Mouse (Mus musculus) left cerebral cortex, adult 18-20 months (tissue): ENCODE results near the gene Clk4. TPM values are rescaled to one million over a fixed set of nuclear protein-coding genes. Genes with fewer than 3 reads are reported as not detected.

ENCODE experiments used
- DNase-seq, 2 experiments: peaks; one replicate each; pipeline ENCODE4 v3.0.0; 2021 to 2022; ENCODE audit warnings: low spot score in 2 of 2, mixed read lengths in 1 of 2
- long read RNA-seq, 2 experiments: library from polyadenylated mRNA; stranded (forward); transcript quantifications; one replicate each; pipeline ENCODE4 v2.0.0; 2021
- total RNA-seq, 2 experiments: library from RNA; stranded (reverse); gene quantifications; 2 replicates each; pipeline ENCODE4 v1.2.3; 2021

Clk4 gene
- 100 to 1,000 TPM; 105 to 112 TPM for total RNA-seq
- long read RNA-seq, experiment 1, transcript Clk4-201 (13 exons, 1,949 nt): major isoform, 11 of 93 reads
- long read RNA-seq, experiment 1, partial matches to known transcripts: 7 of 93 reads
- long read RNA-seq, experiment 1, other reads (novel, unspliced or antisense): 68 of 93 reads
- long read RNA-seq, experiment 2, transcript Clk4-201 (13 exons, 1,949 nt): major isoform, 8 of 47 reads
- long read RNA-seq, experiment 2, partial matches to known transcripts: 4 of 47 reads
- long read RNA-seq, experiment 2, other reads (novel, unspliced or antisense): 32 of 47 reads

- no peak for DNase-seq
Measured at GRCm38 (mm10) chr11:51261680-51262219, at the start of gene Clk4. TSS of gene Clk4 (plus strand) at chr11:51261730.

- no peak for DNase-seq
Measured at GRCm38 (mm10) chr11:51214021-51214420, 47.5 kb upstream of the Clk4 start.

DNA sequence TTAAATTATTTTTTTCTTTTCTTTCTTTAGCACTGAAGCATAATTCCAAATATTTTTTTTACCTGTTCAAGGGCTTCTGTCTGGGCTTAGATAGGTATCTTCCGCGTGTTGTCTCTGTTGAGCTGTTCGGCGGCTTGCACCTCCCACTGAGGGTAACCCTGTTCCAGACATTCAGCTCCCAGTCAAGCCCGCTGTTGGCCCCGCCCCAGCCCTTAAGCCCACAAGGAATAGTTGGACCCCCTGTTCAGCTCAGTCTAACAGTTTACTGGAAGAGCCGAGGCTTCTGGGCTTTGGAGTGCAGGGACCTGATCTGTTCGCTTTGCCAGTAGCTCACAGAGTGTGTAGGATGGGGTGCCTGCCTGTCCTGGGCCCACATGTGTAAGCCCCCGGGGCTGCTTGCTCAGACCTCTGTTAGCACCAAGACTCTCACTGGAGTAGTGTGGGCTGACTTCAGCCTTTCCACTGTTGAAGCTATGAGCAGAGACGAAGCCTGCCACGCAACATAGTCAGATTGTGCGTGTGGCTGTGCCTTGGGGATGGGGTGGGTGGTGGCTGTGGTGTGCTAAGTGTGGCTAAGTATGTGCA is 42.0 kb upstream of the Clk4 start:
- no peak for DNase-seq

DNA sequence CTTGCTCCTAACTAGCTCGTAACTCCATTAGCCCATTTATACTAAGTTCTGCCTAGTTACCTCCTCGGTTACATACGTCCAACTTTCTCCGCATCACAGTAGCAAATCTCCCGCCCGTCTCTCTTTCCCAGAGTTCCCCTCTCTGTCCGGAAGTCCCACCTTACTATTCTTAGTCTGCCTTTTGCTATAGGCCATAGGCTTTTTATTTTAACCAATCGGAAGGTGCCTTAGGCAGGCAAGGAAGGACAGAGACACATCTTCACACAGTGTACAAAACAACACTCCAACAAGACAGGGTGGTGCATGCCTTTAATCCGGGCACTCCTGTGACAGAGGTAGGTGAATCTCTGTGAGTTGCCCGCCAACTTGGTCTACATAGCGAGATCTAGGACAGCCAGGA is 41.2 kb upstream of the Clk4 start, which contains the start of gene Gm12569:
Gm12569 (plus strand) TSS at position 166 of the 400 bp plus-strand sequence.
- no peak for DNase-seq

DNA sequence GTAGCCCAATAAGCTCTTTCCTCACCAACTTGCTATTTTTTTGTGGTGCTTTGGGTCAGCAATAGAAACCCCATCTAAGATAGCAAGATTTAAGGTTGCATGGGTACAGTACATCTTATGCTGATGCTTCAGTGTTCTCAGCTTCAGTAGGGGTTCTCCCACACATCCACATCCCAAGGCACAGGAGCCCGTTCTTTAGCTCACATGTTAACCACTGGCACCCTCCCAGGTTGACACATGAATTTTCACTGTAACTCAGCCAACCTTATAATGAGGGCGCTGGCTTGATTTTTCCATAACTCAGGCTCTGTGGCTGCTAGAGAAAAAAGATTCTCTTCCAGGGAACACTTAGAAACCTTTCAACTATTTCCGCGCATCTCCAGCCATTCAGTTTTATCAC is 34.4 kb upstream of the Clk4 start:
- DNase-seq: peak; percentile 74 to 77

GRCm38 (mm10) chr11:51234626-51235025 is 26.9 kb upstream of the Clk4 start:
- no peak for DNase-seq

GRCm38 (mm10) chr11:51242897-51243296 is 18.6 kb upstream of the Clk4 start:
- DNase-seq: no peak

- no peak for DNase-seq
Measured at GRCm38 (mm10) chr11:51257006-51257405, 4.5 kb upstream of the Clk4 start.

DNA sequence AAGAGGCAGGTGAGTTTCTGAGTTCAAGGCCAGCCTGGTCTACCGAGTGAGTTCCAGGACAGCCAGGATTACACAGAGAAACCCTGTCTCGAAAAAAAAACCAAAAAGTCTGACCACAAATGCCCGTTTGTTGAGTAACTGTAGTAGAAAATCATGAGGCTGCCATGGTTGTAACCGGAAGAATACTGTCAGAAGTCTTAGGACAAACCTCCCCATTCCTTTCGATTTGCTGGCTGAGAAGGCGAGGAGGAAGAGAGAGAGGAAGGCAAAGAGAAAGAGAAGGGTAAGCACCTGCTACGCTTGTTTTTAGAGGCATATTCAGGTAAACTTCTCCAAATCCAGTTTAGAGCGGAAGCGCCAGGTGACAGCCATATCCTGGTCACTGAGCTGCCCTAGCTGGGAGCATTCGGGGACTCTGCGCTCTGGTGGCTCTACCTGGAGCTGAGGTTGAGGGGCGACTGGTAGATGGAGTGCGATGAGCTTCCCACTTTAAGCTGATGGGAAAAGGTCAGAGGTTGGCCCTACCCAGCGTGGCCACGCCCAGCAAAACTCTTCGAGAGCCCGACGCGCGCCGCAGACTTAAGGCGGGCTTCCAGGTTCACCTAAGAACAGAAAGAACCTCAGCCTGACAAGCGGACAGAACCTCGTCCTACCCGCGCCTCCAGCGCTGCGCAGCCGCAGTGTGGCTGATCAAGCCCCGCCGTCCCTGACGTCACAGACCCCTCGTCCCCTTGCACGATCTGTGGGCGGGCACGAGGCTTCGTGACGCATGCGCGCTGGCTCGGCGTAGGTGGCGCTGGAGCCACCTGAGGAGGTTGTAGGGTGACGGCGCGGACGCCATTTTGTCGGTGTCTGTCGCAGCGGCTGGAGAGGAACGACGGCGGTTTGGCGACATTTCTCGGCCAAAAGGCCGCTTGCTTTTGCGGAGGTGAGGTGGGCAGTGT is 1.1 kb downstream of the Clk4 start, which contains the start of gene BC049762:
BC049762 (minus strand) TSS at position 705 of the 944 bp plus-strand sequence.
- DNase-seq: peak; percentile 99

GRCm38 (mm10) chr11:51263286-51263831 is 1.8 kb downstream of the Clk4 start:
- peak; percentile 42 to 44 for DNase-seq

- no peak for DNase-seq
Measured at GRCm38 (mm10) chr11:51264352-51264751, 2.8 kb downstream of the Clk4 start.

- DNase-seq: no peak
Measured at GRCm38 (mm10) chr11:51265326-51265725, 3.8 kb downstream of the Clk4 start.

- no peak for DNase-seq
Measured at GRCm38 (mm10) chr11:51274418-51274817, 12.9 kb downstream of the Clk4 start.

- peak; percentile 68 to 71 for DNase-seq
Measured at GRCm38 (mm10) chr11:51289564-51290041, 28.1 kb downstream of the Clk4 start, which contains the start of gene Col23a1. TSS of gene Col23a1 (plus strand) at chr11:51289920.

DNA sequence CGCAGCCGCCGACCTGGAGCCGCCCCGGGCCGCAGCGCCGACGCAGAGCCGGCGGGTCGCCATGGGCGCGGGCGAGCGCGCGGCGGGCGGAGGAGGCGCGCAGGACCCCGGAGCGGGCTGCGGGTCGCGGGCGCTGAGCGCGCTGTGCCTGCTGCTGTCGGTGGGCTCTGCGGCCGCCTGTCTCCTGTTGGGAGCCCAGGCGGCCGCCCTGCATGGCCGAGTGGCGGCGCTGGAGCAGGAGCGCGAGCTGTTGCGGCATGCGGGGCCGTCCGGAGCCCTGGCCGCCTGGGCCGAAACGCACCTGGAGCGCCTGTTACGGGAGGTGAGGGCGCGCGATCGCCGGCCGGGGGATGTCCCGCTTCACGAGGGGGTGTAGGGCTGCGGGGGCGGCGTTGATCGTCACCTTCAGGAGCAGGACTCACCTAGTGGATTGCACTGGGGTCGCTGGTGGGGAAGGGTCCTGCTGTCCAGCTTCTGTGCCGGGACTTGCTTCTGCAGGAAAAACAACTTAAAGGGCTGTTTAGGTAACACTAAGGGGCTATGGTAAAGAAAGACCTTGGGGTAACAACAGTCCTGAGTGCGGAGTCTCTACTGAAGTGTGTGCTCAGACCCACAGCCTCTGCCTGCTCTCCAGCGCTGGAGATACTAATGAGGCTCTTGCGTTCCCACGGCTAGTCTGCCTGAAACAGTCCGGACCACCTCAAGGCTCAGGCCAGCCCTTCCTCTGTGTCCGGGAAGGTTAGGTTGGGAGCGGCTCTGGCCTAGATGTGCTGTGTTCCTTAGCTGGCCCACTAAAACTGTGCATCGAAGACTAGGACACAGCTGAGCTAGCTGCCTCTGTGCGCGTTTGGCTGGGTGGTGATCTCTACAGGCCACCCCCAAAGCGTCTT is 28.8 kb downstream of the Clk4 start:
- DNase-seq: peak; percentile 6 to 16

DNA sequence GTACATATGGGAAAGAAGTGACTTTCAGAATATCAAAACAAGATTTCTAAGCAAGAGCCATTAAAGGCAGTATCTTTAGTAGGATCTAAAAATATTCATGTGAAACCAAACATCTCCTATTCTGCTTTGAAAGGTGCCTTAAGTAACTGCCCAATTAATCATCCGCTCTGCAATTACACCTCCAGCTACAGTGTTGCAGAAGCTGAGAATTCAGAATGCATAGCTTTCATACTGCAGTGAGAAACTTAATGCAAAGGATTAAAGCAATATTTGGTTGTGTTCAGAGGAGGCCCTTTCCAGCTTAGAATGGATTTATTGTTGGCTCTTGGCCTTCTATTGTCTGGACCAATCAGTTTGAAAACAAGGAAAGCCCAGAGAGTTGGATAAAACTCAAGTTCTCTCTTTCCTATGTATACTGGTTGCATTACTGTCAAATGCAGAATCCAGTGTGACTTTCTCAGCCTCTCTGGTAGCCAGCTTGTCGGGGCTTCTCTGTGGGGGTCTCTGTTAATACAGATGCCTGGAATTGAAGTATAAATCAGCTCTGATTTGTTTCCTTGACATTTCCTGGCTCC is 32.5 kb downstream of the Clk4 start:
- DNase-seq: no peak

DNA sequence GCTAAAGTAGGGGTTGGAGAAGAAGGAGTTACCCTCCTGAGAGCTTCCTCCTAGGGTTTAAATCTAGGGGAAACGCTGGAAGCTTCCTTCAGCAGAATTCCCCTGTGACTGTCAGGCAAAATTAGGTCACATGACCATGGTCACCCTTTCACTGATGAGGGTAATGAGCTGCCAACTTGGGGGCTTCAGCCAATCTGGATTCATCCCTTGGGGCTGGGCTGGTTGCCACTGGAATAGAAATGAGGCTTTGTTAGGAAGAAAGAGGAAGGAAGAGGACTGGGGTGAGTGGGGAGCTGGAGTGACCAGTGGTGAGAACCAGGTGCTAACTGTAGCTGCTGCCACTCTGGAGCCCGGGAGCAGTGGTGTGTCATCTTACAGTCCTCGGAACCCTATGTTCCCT is 34.2 kb downstream of the Clk4 start:
- DNase-seq: no peak

GRCm38 (mm10) chr11:51298691-51299090 is 37.2 kb downstream of the Clk4 start:
- no peak for DNase-seq

GRCm38 (mm10) chr11:51302396-51302795 is 40.9 kb downstream of the Clk4 start:
- DNase-seq: no peak
